Comparison of ENCODE assay signal across 14 mouse cellular contexts in genomic region chr7:28478854-28479253, GRCm38 (mm10). TPM values are rescaled to one million over a fixed set of nuclear protein-coding genes. Genes with fewer than 3 reads are reported as not detected.
DNase-seq lines count a peak whose midpoint lies in the region; ATAC-seq and TF ChIP-seq lines count a peak whose summit lies in the region.
"Had no signal": no experiment of that assay in that cellular context is flagged by ENCODE, and none has a peak within 500 bp of the region (broad histone marks: within the 10 kb centered on the region; RNA-seq: fewer than 3 reads in every experiment).

No protein-coding gene starts in this region.

- no peak overlapping the region for H3K4me2 ChIP-seq in lung, embryonic 16.5 days (ENCODE audit: low read depth, low read length)
- H3K4me2 ChIP-seq in midbrain, postnatal 0 days (ENCODE audit: low read depth, low read length, poor library complexity, severe bottlenecking): no peak overlapping the region
- H3K4me2 ChIP-seq: heart, embryonic 13.5 days; limb, embryonic 12.5 days had no signal

- no peaks in the 10 kb centered on the region for H3K4me1 ChIP-seq in lung, embryonic 16.5 days (replicated peaks; ENCODE audit: control insufficient read depth, insufficient read depth, low read length)
- H3K4me1 ChIP-seq in limb, embryonic 10.5 days: peaks cover 7% of the 10 kb centered on the region
- no peaks in the 10 kb centered on the region for H3K4me1 ChIP-seq in midbrain, postnatal 0 days (ENCODE audit: insufficient read depth, low read length)
- H3K4me1 ChIP-seq: heart, embryonic 13.5 days; limb, embryonic 12.5 days had no signal

- H3K27me3 ChIP-seq in lung, embryonic 16.5 days (ENCODE audit: control insufficient read depth, insufficient read depth, low read depth, low read length): no peaks in the 10 kb centered on the region
- H3K27me3 ChIP-seq in limb, embryonic 10.5 days (ENCODE audit: low read depth, poor library complexity, severe bottlenecking): no peaks in the 10 kb centered on the region
- H3K27me3 ChIP-seq in midbrain, postnatal 0 days (ENCODE audit: insufficient read depth, low read length): no peaks in the 10 kb centered on the region
- H3K27me3 ChIP-seq: limb, embryonic 12.5 days had no signal

- no peak overlapping the region for H3K27ac ChIP-seq in lung, embryonic 16.5 days (ENCODE audit: low read length)
- no peak overlapping the region for H3K27ac ChIP-seq in limb, embryonic 10.5 days
- H3K27ac ChIP-seq in midbrain, postnatal 0 days (ENCODE audit: low read depth, low read length): no peak overlapping the region
- H3K27ac ChIP-seq: heart, embryonic 13.5 days; limb, embryonic 12.5 days had no signal

- H3K9ac ChIP-seq in lung, embryonic 16.5 days (ENCODE audit: low read length): no peak overlapping the region
- no peak overlapping the region for H3K9ac ChIP-seq in midbrain, postnatal 0 days (replicated peaks; ENCODE audit: low read length, poor library complexity, severe bottlenecking)
- H3K9ac ChIP-seq: heart, embryonic 13.5 days; limb, embryonic 12.5 days had no signal

- H3K36me3 ChIP-seq in lung, embryonic 16.5 days (ENCODE audit: control insufficient read depth, insufficient read depth, low read length): no peaks in the 10 kb centered on the region
- no peaks in the 10 kb centered on the region for H3K36me3 ChIP-seq in limb, embryonic 10.5 days
- H3K36me3 ChIP-seq in midbrain, postnatal 0 days (ENCODE audit: insufficient read depth, low read length): no peaks in the 10 kb centered on the region
- H3K36me3 ChIP-seq: heart, embryonic 13.5 days; limb, embryonic 12.5 days had no signal

- 0 out of 2 replicates have a peak, but pooled peaks have one; percentile 41 for ATAC-seq in lung, embryonic 16.5 days (ENCODE audit: low read depth)
- ATAC-seq in midbrain, postnatal 0 days (ENCODE audit: low FRiP score): no peak
- ATAC-seq: hindbrain, embryonic 16.5 days had no signal

- H3K4me3 ChIP-seq in lung, embryonic 16.5 days (ENCODE audit: low read length): no peak overlapping the region
- H3K4me3 ChIP-seq in limb, embryonic 10.5 days: no peak overlapping the region
- no peak overlapping the region for H3K4me3 ChIP-seq in midbrain, postnatal 0 days (ENCODE audit: low read depth, low read length)
- H3K4me3 ChIP-seq: heart, embryonic 13.5 days; limb, embryonic 12.5 days had no signal

- 4% methylated on average over 8 of the region's 8 CpGs for WGBS in lung, embryonic 16.5 days
- 6% methylated on average over 8 of the region's 8 CpGs for WGBS in limb, embryonic 10.5 days
- WGBS in midbrain, postnatal 0 days: 6% methylated on average over 8 of the region's 8 CpGs

- no peaks in the 10 kb centered on the region for H3K9me3 ChIP-seq in lung, embryonic 16.5 days (ENCODE audit: control insufficient read depth, low read length)
- H3K9me3 ChIP-seq in limb, embryonic 10.5 days (replicated peaks): no peaks in the 10 kb centered on the region
- no peaks in the 10 kb centered on the region for H3K9me3 ChIP-seq in midbrain, postnatal 0 days (ENCODE audit: low read length)
- H3K9me3 ChIP-seq: heart, embryonic 13.5 days; limb, embryonic 12.5 days had no signal

- peak; percentile 39 for DNase-seq in adrenal gland, postnatal 14 days
- no peak for DNase-seq in adrenal gland, postnatal 4 days (ENCODE audit: low spot score in 2 of 2)
- no peak for DNase-seq in lung, postnatal 14 days
- DNase-seq in embryo, embryonic 10.5 days (ENCODE audit: low spot score): peak; percentile 35
- peak; percentile 48 for DNase-seq in limb, embryonic 10.5 days (ENCODE audit: low spot score)
- DNase-seq in midbrain, postnatal 0 days (ENCODE audit: low spot score): no peak
- no peak for DNase-seq in B cell, adult 2 months
- DNase-seq: cerebellum, postnatal 36 days; layer of hippocampus, adult 9-11 months had no signal

- TF ChIP-seq CTCF in midbrain, postnatal 0 days (IDR thresholded peaks at IDR 0.05): no peak

RNA-seq across cellular contexts. Expression of gene Lrfn1, which starts 27.1 kb away (rescaled TPM):
- 11.5 and 12.8 TPM in 2 replicates for total RNA-seq in adrenal gland, postnatal 14 days (2021)
- 10 to 100 TPM; 19.1 to 19.6 TPM for total RNA-seq in adrenal gland, postnatal 4 days (2021)
- polyA plus RNA-seq in lung, embryonic 16.5 days (2015; fragmentation: Nextera tagmentation; extraction: Ambion mirVana): 1.5 and 1.8 TPM in 2 replicates
- polyA plus RNA-seq in limb, embryonic 10.5 days (2016; fragmentation: Nextera tagmentation; extraction: Ambion mirVana): 4.1 and 5.0 TPM in 2 replicates
- 132 and 137 TPM in 2 replicates for total RNA-seq in midbrain, postnatal 0 days (2014; rRNA removed)
- 18.4 and 20.6 TPM in 2 replicates for polyA plus RNA-seq in midbrain, postnatal 0 days (2015; fragmentation: Nextera tagmentation; extraction: Ambion mirVana)

RNA-seq across cellular contexts. Expression of gene Ifnl2, which starts 31.4 kb away (rescaled TPM):
- not detected in 2 replicates for total RNA-seq in adrenal gland, postnatal 14 days (2021)
- not detected for total RNA-seq in adrenal gland, postnatal 4 days (2021)
- polyA plus RNA-seq in lung, embryonic 16.5 days (2015; fragmentation: Nextera tagmentation; extraction: Ambion mirVana): not detected in 2 replicates
- polyA plus RNA-seq in limb, embryonic 10.5 days (2016; fragmentation: Nextera tagmentation; extraction: Ambion mirVana): not detected in 2 replicates
- total RNA-seq in midbrain, postnatal 0 days (2014; rRNA removed): not detected in 2 replicates
- polyA plus RNA-seq in midbrain, postnatal 0 days (2015; fragmentation: Nextera tagmentation; extraction: Ambion mirVana): not detected in 2 replicates
- total RNA-seq: gastrocnemius, adult 8-10 months had no signal
- polyA plus RNA-seq: heart, embryonic 13.5 days; hindbrain, embryonic 16.5 days; limb, embryonic 12.5 days had no signal

RNA-seq across cellular contexts. Expression of gene Gmfg, which starts 41.6 kb away (rescaled TPM):
- total RNA-seq in adrenal gland, postnatal 14 days (2021): 14.7 and 24.7 TPM in 2 replicates
- 10 to 100 TPM; 17.1 to 21.0 TPM for total RNA-seq in adrenal gland, postnatal 4 days (2021)
- 46.6 and 47.1 TPM in 2 replicates for polyA plus RNA-seq in lung, embryonic 16.5 days (2015; fragmentation: Nextera tagmentation; extraction: Ambion mirVana)
- polyA plus RNA-seq in limb, embryonic 10.5 days (2016; fragmentation: Nextera tagmentation; extraction: Ambion mirVana): 6.8 and 7.7 TPM in 2 replicates
- total RNA-seq in midbrain, postnatal 0 days (2014; rRNA removed): 4.3 TPM in 1 of 2 replicates, not detected in the other
- 3.4 and 4.0 TPM in 2 replicates for polyA plus RNA-seq in midbrain, postnatal 0 days (2015; fragmentation: Nextera tagmentation; extraction: Ambion mirVana)

RNA-seq across cellular contexts. Expression of gene Ifnl3, which starts 43.8 kb away (rescaled TPM):
- not detected in 2 replicates for total RNA-seq in adrenal gland, postnatal 14 days (2021)
- total RNA-seq in adrenal gland, postnatal 4 days (2021): not detected
- polyA plus RNA-seq in lung, embryonic 16.5 days (2015; fragmentation: Nextera tagmentation; extraction: Ambion mirVana): not detected in 2 replicates
- polyA plus RNA-seq in limb, embryonic 10.5 days (2016; fragmentation: Nextera tagmentation; extraction: Ambion mirVana): not detected in 2 replicates
- not detected in 2 replicates for total RNA-seq in midbrain, postnatal 0 days (2014; rRNA removed)
- not detected in 2 replicates for polyA plus RNA-seq in midbrain, postnatal 0 days (2015; fragmentation: Nextera tagmentation; extraction: Ambion mirVana)
- total RNA-seq: gastrocnemius, adult 8-10 months had no signal
- polyA plus RNA-seq: heart, embryonic 13.5 days; hindbrain, embryonic 16.5 days; limb, embryonic 12.5 days had no signal

Comparison
In these comparisons a context has a peak if more than half of its experiments do, and no peak if none do; other contexts are left out.
1. DNase-seq: peak in adrenal gland, postnatal 14 days (single experiment), embryo, embryonic 10.5 days (single experiment) and limb, embryonic 10.5 days (single experiment); none in adrenal gland, postnatal 4 days (0 of 2), lung, postnatal 14 days (single experiment), midbrain, postnatal 0 days (single experiment) and B cell, adult 2 months (0 of 2).